Mouse (Mus musculus) cerebellum, adult 2 months (tissue): Measurements from ENCODE around the gene Dido1. TPM values are rescaled to one million over a fixed set of nuclear protein-coding genes. Genes with fewer than 3 reads are reported as not detected.

Experiments
- DNase-seq, 2 experiments: peaks; one replicate each; pipeline ENCODE4 v3.0.0; 2021
- H3K27ac ChIP-seq: fragments of 200-500 bp; 2 replicates; pipeline ENCODE4 v1.5.1; 2012; ENCODE audit warnings: low read length, control low read depth, inconsistent platforms; ENCODE audit not compliant: insufficient read depth
- H3K27me3 ChIP-seq: fragments of 200-500 bp; 2 replicates; pipeline ENCODE4 v1.6.1; 2012; ENCODE audit warnings: inconsistent platforms, mild to moderate bottlenecking, low read length, moderate library complexity; ENCODE audit not compliant: control insufficient read depth, insufficient read depth
- H3K4me1 ChIP-seq: fragments of 200-500 bp; 2 replicates; pipeline ENCODE4 v1.6.1; 2011; ENCODE audit warnings: low read length; ENCODE audit not compliant: control insufficient read depth, insufficient read depth
- H3K4me3 ChIP-seq: fragments of 200-500 bp; replicated peaks from 2 replicates; pipeline ENCODE3; 2011; ENCODE audit warnings: mild to moderate bottlenecking, low read depth, low read length, control low read depth; ENCODE audit not compliant: insufficient read depth
- CTCF ChIP-seq: fragments of 200-500 bp; IDR thresholded peaks from 2 replicates; pipeline ENCODE4 v1.5.1; 2011; ENCODE audit warnings: low read depth, mild to moderate bottlenecking, control low read depth, low read length, moderate library complexity, borderline replicate concordance; ENCODE audit not compliant: insufficient read depth
- POLR2A ChIP-seq: fragments of 200-500 bp; IDR thresholded peaks from 2 replicates; pipeline ENCODE4 v1.6.1; 2011; ENCODE audit warnings: low read length, control low read depth, borderline replicate concordance; ENCODE audit not compliant: insufficient read depth
- WGBS: fragments of 180-500 bp; shearing (Covaris S2); methylation state at CpG from one replicate; pipeline ENCODE4 v1.1.7; 2018; 5-methylcytosine and 5-hydroxymethylcytosine counted together
- polyA plus RNA-seq: library from polyadenylated mRNA; depleted of rRNA; stranded (reverse); fragments of >200 nt; gene quantifications from 2 replicates; pipeline ENCODE4 v1.2.3, GENCODE M21; 2012

Dido1 gene
- polyA plus RNA-seq, 1 experiment = 36.2 TPM

GRCm38 (mm10) chr2:180659353-180660150, 50.2 kb downstream of the Dido1 start:
- Histone ChIP-seq H3K27ac (no peak overlapping the region), H3K27me3 (no peaks in the 10 kb centered on the region), H3K4me3 (peak overlapping the region; percentile 3), H3K4me1 (peaks cover 4% of the 10 kb centered on the region; the same call in 1 of the 2 replicates)
- 23% methylated on average over 42 of the region's 42 CpGs for WGBS
- no peak for TF ChIP-seq CTCF
- TF ChIP-seq POLR2A = no peak
- DNase-seq = peak; percentile 17 to 49

- WGBS = 82% methylated on average over 5 of the region's 5 CpGs
- Histone ChIP-seq H3K4me3 (no peak overlapping the region), H3K27ac (no peak overlapping the region), H3K27me3 (no peaks in the 10 kb centered on the region), H3K4me1 (peaks cover 4% of the 10 kb centered on the region; the same call in 1 of the 2 replicates)
- TF ChIP-seq POLR2A (no peak), CTCF (no peak)
- no peak for DNase-seq
Observed at GRCm38 (mm10) chr2:180658381-180658780, 51.4 kb downstream of the Dido1 start.

GRCm38 (mm10) chr2:180657394-180658013, 52.3 kb downstream of the Dido1 start:
- Histone ChIP-seq H3K4me3 (no peak overlapping the region), H3K27ac (no peak overlapping the region), H3K4me1 (peaks cover 4% of the 10 kb centered on the region; the same call in 1 of the 2 replicates), H3K27me3 (no peaks in the 10 kb centered on the region)
- TF ChIP-seq POLR2A (no peak), CTCF (peak; percentile 73)
- WGBS = 55% methylated on average over 4 of the region's 4 CpGs
- peak; percentile 58 to 64 for DNase-seq

GRCm38 (mm10) chr2:180655150-180655549, 54.6 kb downstream of the Dido1 start:
- Histone ChIP-seq H3K4me1 (peaks cover 4% of the 10 kb centered on the region; the same call in 1 of the 2 replicates), H3K27me3 (no peaks in the 10 kb centered on the region), H3K27ac (no peak overlapping the region), H3K4me3 (no peak overlapping the region)
- no peak for TF ChIP-seq CTCF
- no peak for TF ChIP-seq POLR2A
- 20% methylated on average over 6 of the region's 6 CpGs for WGBS
- no peak for DNase-seq

GRCm38 (mm10) chr2:180654666-180655065, 55.1 kb downstream of the Dido1 start:
- TF ChIP-seq CTCF (no peak), POLR2A (no peak)
- Histone ChIP-seq H3K27ac (no peak overlapping the region), H3K4me3 (no peak overlapping the region), H3K4me1 (peaks cover 4% of the 10 kb centered on the region; the same call in 1 of the 2 replicates), H3K27me3 (no peaks in the 10 kb centered on the region)
- DNase-seq = no peak
- WGBS = 42% methylated on average over 7 of the region's 7 CpGs

- no peak for TF ChIP-seq CTCF
- no peak for TF ChIP-seq POLR2A
- Histone ChIP-seq H3K4me3 (no peak overlapping the region), H3K4me1 (no peaks in the 10 kb centered on the region), H3K27ac (no peak overlapping the region), H3K27me3 (no peaks in the 10 kb centered on the region; the same call in 1 of the 2 replicates)
- DNase-seq = no peak
Observed at GRCm38 (mm10) chr2:180646841-180647240, 63.0 kb downstream of the Dido1 start.

- TF ChIP-seq POLR2A (no peak), CTCF (no peak)
- H3K27me3 ChIP-seq = no peaks in the 10 kb centered on the region; the same call in 1 of the 2 replicates
- no peak overlapping the region for H3K4me3 ChIP-seq
Observed at GRCm38 (mm10) chr2:180643626-180644025, 66.2 kb downstream of the Dido1 start.

GRCm38 (mm10) chr2:180642555-180643260, 67.1 kb downstream of the Dido1 start, which contains the start of gene Tcfl5:
Tcfl5 (minus strand) TSS chr2:180642708.
- TF ChIP-seq CTCF (no peak), POLR2A (no peak)

More at GRCm38 (mm10) chr2:180643626-180644025, 66.2 kb downstream of the Dido1 start:
- Histone ChIP-seq H3K27ac (no peak overlapping the region), H3K4me1 (no peaks in the 10 kb centered on the region)
- DNase-seq = no peak

More at GRCm38 (mm10) chr2:180642555-180643260, 67.1 kb downstream of the Dido1 start, which contains the start of gene Tcfl5:
- no peaks in the 10 kb centered on the region for H3K4me1 ChIP-seq
- no peaks in the 10 kb centered on the region; the same call in 1 of the 2 replicates for H3K27me3 ChIP-seq
- 7% methylated on average over 55 of the region's 56 CpGs for WGBS
- H3K4me3 ChIP-seq = no peak within 1 kb of the TSS
- no peak within 1 kb of the TSS for H3K27ac ChIP-seq
- no peak for DNase-seq
